Mouse (Mus musculus): Measurements from ENCODE around the gene Stag3. TPM values are rescaled to one million over a fixed set of nuclear protein-coding genes. Genes with fewer than 3 reads are reported as not detected.

Gene Stag3
- total and polyA plus RNA-seq, 3 experiments, result 0.07 TPM; not detected in 2

DNA sequence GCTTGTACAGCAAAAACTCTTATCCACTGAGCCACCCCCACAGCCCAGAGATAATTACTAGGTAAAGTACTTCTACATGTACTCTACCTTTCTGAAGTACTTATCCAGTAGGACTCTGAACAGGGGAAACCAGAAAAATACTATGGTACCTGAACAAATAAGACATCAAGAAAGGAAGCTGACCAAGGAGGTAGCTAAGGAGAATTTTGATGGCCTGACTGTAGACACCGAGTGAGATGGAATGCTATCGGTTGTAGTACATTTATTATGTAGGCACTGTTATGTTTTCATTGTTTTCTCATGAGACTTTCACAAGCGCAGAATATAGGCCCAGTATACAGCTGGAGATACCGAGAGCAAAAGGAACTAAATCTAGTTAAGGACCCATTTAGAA is 22.5 kb upstream of the Stag3 start (continued):
- TF ChIP-seq KAT2A (conservative IDR thresholded peaks at IDR 0.05; ENCODE audit: low read depth, low read length) (no peak), UBTF (IDR thresholded peaks at IDR 0.05; ENCODE audit: borderline replicate concordance, insufficient read depth, low read depth, low read length) (no peak), MAZ (IDR thresholded peaks at IDR 0.05; ENCODE audit: low read depth, low read length) (no peak)

- Histone ChIP-seq H3K4me1 (ENCODE audit: control insufficient read depth in 1 of 2, insufficient read depth in 2 of 2, low read length in 2 of 2) (peaks cover 12 to 71% of the 10 kb centered on the region in 2 experiments), H3K27me3 (ENCODE audit: control insufficient read depth in 1 of 2, insufficient read depth in 2 of 2, low read length in 2 of 2) (no peaks in the 10 kb centered on the region; a peak in 1 of 4 replicates), H3K36me3 (ENCODE audit: control insufficient read depth in 1 of 2, insufficient read depth in 2 of 2, low read length in 2 of 2) (peaks cover 3 to 61% of the 10 kb centered on the region in 2 experiments; a peak in 3 of 4 replicates), H3K4me3 (ENCODE audit: control insufficient read depth in 1 of 2, insufficient read depth in 1 of 2, low read depth in 2 of 2, low read length in 2 of 2) (no peak overlapping the region), H3K9ac (ENCODE audit: control insufficient read depth, low read depth, low read length, poor library complexity, severe bottlenecking) (no peak overlapping the region), H3K79me2 (ENCODE audit: control insufficient read depth, insufficient read depth, low read length, poor library complexity) (peaks cover 35% of the 10 kb centered on the region), H3K27ac (ENCODE audit: control insufficient read depth, low read depth, low read length) (peak overlapping the region; percentile 73), H3K9me3 (replicated peaks; ENCODE audit: insufficient read depth, low read length) (no peaks in the 10 kb centered on the region)
- TF ChIP-seq MXI1 (IDR thresholded peaks at IDR 0.05; ENCODE audit: low read depth, low read length) (no peak), USF2 (IDR thresholded peaks at IDR 0.05; ENCODE audit: borderline replicate concordance in 1 of 2, insufficient read depth in 1 of 2, low read depth in 1 of 2, low read length in 2 of 2) (no peak), EP300 (IDR thresholded peaks at IDR 0.05; ENCODE audit: low read depth in 1 of 2, low read length in 2 of 2) (no peak), SMC3 (IDR thresholded peaks at IDR 0.05; ENCODE audit: low read depth, low read length) (no peak), MAZ (IDR thresholded peaks at IDR 0.05; ENCODE audit: low read depth, low read length) (no peak), UBTF (IDR thresholded peaks at IDR 0.05; ENCODE audit: borderline replicate concordance, insufficient read depth, low read depth, low read length) (no peak), CTCF (IDR thresholded peaks at IDR 0.05 in 2 of 3, conservative IDR thresholded peaks at IDR 0.05 in 1 of 3; ENCODE audit: control insufficient read depth in 1 of 3, insufficient read depth in 1 of 3, low read depth in 2 of 3, low read length in 3 of 3, poor library complexity in 1 of 3, severe bottlenecking in 1 of 3) (no peak), MYB (IDR thresholded peaks at IDR 0.05; ENCODE audit: low read depth, low read length) (no peak), GATA1 (IDR thresholded peaks at IDR 0.05; ENCODE audit: low read depth, low read length) (no peak), TCF12 (IDR thresholded peaks at IDR 0.05; ENCODE audit: low read depth, low read length) (no peak), ZNF384 (IDR thresholded peaks at IDR 0.05; ENCODE audit: low read depth, low read length) (no peak), E2F4 (IDR thresholded peaks at IDR 0.05; ENCODE audit: borderline replicate concordance, low read depth, low read length) (no peak)
- peak; percentile 41 for DNase-seq (ENCODE audit: low read depth, low spot score)
These were observed 22.0 kb upstream of the Stag3 start for GRCm38 (mm10) chr5:138258078-138258477.

DNA sequence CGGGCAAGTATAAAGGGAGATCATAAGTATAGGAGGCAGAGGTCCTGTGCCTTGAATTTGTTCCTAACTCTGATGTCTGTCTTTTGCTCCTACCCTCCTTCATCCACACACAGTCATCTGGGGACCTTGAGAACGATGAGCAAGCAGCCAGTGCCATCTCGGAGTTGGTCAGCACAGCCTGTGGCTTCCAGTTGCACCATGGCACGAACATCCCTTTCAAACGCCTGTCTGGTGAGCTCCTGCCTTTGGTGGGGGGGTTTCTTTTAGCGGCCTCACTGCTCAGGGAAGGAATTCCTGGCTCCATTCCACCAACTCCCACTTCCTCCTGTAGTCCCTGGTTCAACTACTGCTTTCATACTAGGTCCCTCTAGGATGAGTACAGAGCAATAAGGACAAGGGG is 21.5 kb upstream of the Stag3 start:
- no peak overlapping the region for H3K9ac ChIP-seq (ENCODE audit: control insufficient read depth, low read depth, low read length, poor library complexity, severe bottlenecking)
- no peaks in the 10 kb centered on the region for H3K9me3 ChIP-seq (replicated peaks; ENCODE audit: insufficient read depth, low read length)
- H3K36me3 ChIP-seq (ENCODE audit: control insufficient read depth in 1 of 2, insufficient read depth in 2 of 2, low read length in 2 of 2), result peaks cover 3 to 61% of the 10 kb centered on the region in 2 experiments; a peak in 3 of 4 replicates
- no peaks in the 10 kb centered on the region for H3K27me3 ChIP-seq (ENCODE audit: control insufficient read depth in 1 of 2, insufficient read depth in 2 of 2, low read length in 2 of 2)
- H3K27ac ChIP-seq (ENCODE audit: control insufficient read depth, low read depth, low read length), result peak overlapping the region; percentile 26; the same call in 1 of the 2 replicates
- peaks cover 39% of the 10 kb centered on the region for H3K79me2 ChIP-seq (ENCODE audit: control insufficient read depth, insufficient read depth, low read length, poor library complexity)
- H3K4me1 ChIP-seq (ENCODE audit: control insufficient read depth in 1 of 2, insufficient read depth in 2 of 2, low read length in 2 of 2), result peaks cover 12 to 71% of the 10 kb centered on the region in 2 experiments
- peak; percentile 30 for DNase-seq (ENCODE audit: low read depth, low spot score)
- TF ChIP-seq POLR2A (IDR thresholded peaks at IDR 0.05; ENCODE audit: control insufficient read depth in 1 of 2, insufficient read depth in 1 of 2, low read depth in 1 of 2, low read length in 2 of 2, poor library complexity in 1 of 2) (peak in 1 of 2 experiments; percentile 41; a peak in 1 of 4 replicates), E2F4 (IDR thresholded peaks at IDR 0.05; ENCODE audit: borderline replicate concordance, low read depth, low read length) (no peak), POLR2AphosphoS2 (IDR thresholded peaks at IDR 0.05; ENCODE audit: low read length) (no peak)
- no peak overlapping the region for H3K4me3 ChIP-seq (ENCODE audit: control insufficient read depth in 1 of 2, insufficient read depth in 1 of 2, low read depth in 2 of 2, low read length in 2 of 2)
